Mouse (Mus musculus): ENCODE data around the gene Timm13.

GRCm38 (mm10) chr10:80917336-80917778 lies 16.6 kb upstream of the Timm13 start:
- TF ChIP-seq CTCF (IDR thresholded peaks at IDR 0.05; ENCODE audit: borderline replicate concordance, control insufficient read depth, extremely low read depth, insufficient read depth, low read length, poor library complexity) (no peak), POLR2A (IDR thresholded peaks at IDR 0.05; ENCODE audit: control insufficient read depth, extremely low read depth, insufficient read depth, low read length, poor library complexity) (no peak)
